Comparison of ENCODE assay signal across 11 mouse cellular contexts in genomic region chr5:100259803-100260693, GRCm38 (mm10).
DNase-seq lines count a peak whose midpoint lies in the region; ATAC-seq and TF ChIP-seq lines count a peak whose summit lies in the region.
"Had no signal": no experiment of that assay in that cellular context is flagged by ENCODE, and none has a peak within 500 bp of the region (broad histone marks: within the 10 kb centered on the region; RNA-seq: fewer than 3 reads in every experiment).

No protein-coding gene starts in this region.

- H3K4me1 ChIP-seq in forebrain, embryonic 11.5 days (replicated peaks; ENCODE audit: control insufficient read depth, insufficient read depth, low read length), result no peaks in the 10 kb centered on the region
- H3K4me1 ChIP-seq in forebrain, embryonic 10.5 days, result peaks cover 12% of the 10 kb centered on the region
- peaks cover 7% of the 10 kb centered on the region; the same call in 1 of the 2 replicates for H3K4me1 ChIP-seq in embryonic facial prominence, embryonic 15.5 days
- 0 out of 2 replicates have a peak, but pooled peaks cover 4% of the 10 kb centered on the region for H3K4me1 ChIP-seq in hindbrain, postnatal 0 days (ENCODE audit: insufficient read depth, low read length)
- H3K4me1 ChIP-seq: limb, embryonic 12.5 days; megakaryocyte, embryonic 14.5 days had no signal

- 0 out of 2 replicates have a peak, but pooled peaks have one; percentile 46 for ATAC-seq in forebrain, embryonic 11.5 days (replicated peaks; ENCODE audit: low FRiP score)
- no peak for ATAC-seq in embryonic facial prominence, embryonic 15.5 days (ENCODE audit: insufficient number of reproducible peaks, low FRiP score, low TSS enrichment, low read depth)
- peak; percentile 54 for ATAC-seq in hindbrain, postnatal 0 days

- H3K9me3 ChIP-seq in forebrain, embryonic 11.5 days (ENCODE audit: control insufficient read depth, low read length), result no peaks in the 10 kb centered on the region
- H3K9me3 ChIP-seq in forebrain, embryonic 10.5 days, result no peaks in the 10 kb centered on the region
- H3K9me3 ChIP-seq in embryonic facial prominence, embryonic 15.5 days (replicated peaks), result no peaks in the 10 kb centered on the region
- no peaks in the 10 kb centered on the region for H3K9me3 ChIP-seq in hindbrain, postnatal 0 days (ENCODE audit: low read length)
- H3K9me3 ChIP-seq: limb, embryonic 12.5 days had no signal

- H3K36me3 ChIP-seq in forebrain, embryonic 11.5 days (ENCODE audit: control insufficient read depth, insufficient read depth, low read length), result no peaks in the 10 kb centered on the region
- H3K36me3 ChIP-seq in forebrain, embryonic 10.5 days (replicated peaks), result no peaks in the 10 kb centered on the region
- H3K36me3 ChIP-seq in embryonic facial prominence, embryonic 15.5 days, result no peaks in the 10 kb centered on the region
- no peaks in the 10 kb centered on the region for H3K36me3 ChIP-seq in hindbrain, postnatal 0 days (ENCODE audit: insufficient read depth, low read length)
- H3K36me3 ChIP-seq: G1E; limb, embryonic 12.5 days had no signal

- no peak overlapping the region for H3K4me3 ChIP-seq in forebrain, embryonic 11.5 days (ENCODE audit: low read depth, low read length)
- H3K4me3 ChIP-seq in forebrain, embryonic 10.5 days, result no peak overlapping the region
- H3K4me3 ChIP-seq in layer of hippocampus, adult 2 months, result no peak overlapping the region
- H3K4me3 ChIP-seq in embryonic facial prominence, embryonic 15.5 days (replicated peaks), result no peak overlapping the region
- H3K4me3 ChIP-seq in hindbrain, postnatal 0 days (ENCODE audit: low read length), result no peak overlapping the region
- H3K4me3 ChIP-seq: limb, embryonic 12.5 days; megakaryocyte, embryonic 14.5 days had no signal

- DNase-seq in forebrain, embryonic 11.5 days (ENCODE audit: low spot score), result no peak
- DNase-seq in forebrain, embryonic 10.5 days (ENCODE audit: extremely low spot score, low spot score), result no peak
- no peak for DNase-seq in layer of hippocampus, adult 2 months (ENCODE audit: low spot score in 2 of 2)
- no peak for DNase-seq in layer of hippocampus, postnatal 10 days (ENCODE audit: low spot score in 2 of 2)
- DNase-seq in hindbrain, postnatal 0 days (ENCODE audit: low spot score), result no peak
- no peak for DNase-seq in gastrocnemius, postnatal 25 days
- no peak for DNase-seq in cerebellum, adult 9-11 months

- TF ChIP-seq CTCF in layer of hippocampus, adult 2 months (conservative IDR thresholded peaks at IDR 0.05), result no peak
- no peak for TF ChIP-seq CTCF in hindbrain, postnatal 0 days (IDR thresholded peaks at IDR 0.05; ENCODE audit: low read depth)

- no peak overlapping the region for H3K27ac ChIP-seq in forebrain, embryonic 11.5 days (ENCODE audit: low read depth, low read length)
- H3K27ac ChIP-seq in forebrain, embryonic 10.5 days, result no peak overlapping the region
- H3K27ac ChIP-seq in layer of hippocampus, adult 2 months, result peak overlapping the region; percentile 21; the same call in 1 of the 2 replicates
- 0 out of 2 replicates have a peak overlapping the region, but pooled peaks have one; percentile 22 for H3K27ac ChIP-seq in embryonic facial prominence, embryonic 15.5 days (replicated peaks)
- no peak overlapping the region for H3K27ac ChIP-seq in hindbrain, postnatal 0 days
- H3K27ac ChIP-seq: limb, embryonic 12.5 days had no signal

- no peak overlapping the region for H3K4me2 ChIP-seq in forebrain, embryonic 11.5 days (ENCODE audit: low read depth, low read length, severe bottlenecking)
- no peak overlapping the region for H3K4me2 ChIP-seq in embryonic facial prominence, embryonic 15.5 days (replicated peaks)
- H3K4me2 ChIP-seq in hindbrain, postnatal 0 days (ENCODE audit: low read depth, low read length), result no peak overlapping the region
- H3K4me2 ChIP-seq: limb, embryonic 12.5 days had no signal

- H3K27me3 ChIP-seq in forebrain, embryonic 11.5 days (ENCODE audit: control insufficient read depth, insufficient read depth, low read length), result no peaks in the 10 kb centered on the region
- no peaks in the 10 kb centered on the region for H3K27me3 ChIP-seq in forebrain, embryonic 10.5 days (ENCODE audit: poor library complexity, severe bottlenecking)
- no peaks in the 10 kb centered on the region for H3K27me3 ChIP-seq in embryonic facial prominence, embryonic 15.5 days
- H3K27me3 ChIP-seq in hindbrain, postnatal 0 days (ENCODE audit: insufficient read depth, low read length), result no peaks in the 10 kb centered on the region
- H3K27me3 ChIP-seq: limb, embryonic 12.5 days had no signal

- no peak overlapping the region for H3K9ac ChIP-seq in forebrain, embryonic 11.5 days (ENCODE audit: low read length)
- H3K9ac ChIP-seq in embryonic facial prominence, embryonic 15.5 days, result no peak overlapping the region
- H3K9ac ChIP-seq in hindbrain, postnatal 0 days (replicated peaks; ENCODE audit: low read length), result no peak overlapping the region
- H3K9ac ChIP-seq: limb, embryonic 12.5 days had no signal

- WGBS in forebrain, embryonic 11.5 days, result 73% methylated on average over 8 of the region's 8 CpGs
- WGBS in forebrain, embryonic 10.5 days, result 84% methylated on average over 8 of the region's 8 CpGs
- WGBS in embryonic facial prominence, embryonic 15.5 days, result 77% methylated on average over 8 of the region's 8 CpGs
- WGBS in hindbrain, postnatal 0 days, result 39% methylated on average over 8 of the region's 8 CpGs

Comparison
In these comparisons a context has a peak if more than half of its experiments do, and no peak if none do; other contexts are left out.
1. H3K27ac ChIP-seq: peak in layer of hippocampus, adult 2 months (single experiment) and embryonic facial prominence, embryonic 15.5 days (single experiment); none in forebrain, embryonic 11.5 days (single experiment), forebrain, embryonic 10.5 days (single experiment) and hindbrain, postnatal 0 days (single experiment).